Mouse (Mus musculus) adrenal gland, adult 18-20 months (tissue): Measurements from ENCODE around the gene Gm20708. TPM values are rescaled to one million over a fixed set of nuclear protein-coding genes. Genes with fewer than 3 reads are reported as not detected.
A peak's percentile ranks its signal among the peaks of the same experiment; 100 is the strongest.
"Not testable (repeated sequence)": the region's sequence is repeated elsewhere in the genome, so short reads cannot be mapped to it uniquely, and the experiment has no call there.

Experiments used
- DNase-seq, 2 experiments: peaks; one replicate each; pipeline ENCODE4 v3.0.0; 2021 to 2022; ENCODE audit warnings: low spot score in 2 of 2
- total RNA-seq, 2 experiments: library from RNA; stranded (reverse); gene quantifications; 1 replicate in 1 of 2; 2 replicates in 1 of 2; pipeline ENCODE4 v1.2.3; 2021

Gene Gm20708
- total RNA-seq, 2 experiments from 2014 or later, result 0.80 TPM; not detected in 1

- no peak for DNase-seq
Observed at GRCm38 (mm10) chr11:117830401-117830800, 20.9 kb downstream of the Gm20708 start.

GRCm38 (mm10) chr11:117832086-117832969 is 22.9 kb downstream of the Gm20708 start:
- DNase-seq, result peak; percentile 52 to 76

GRCm38 (mm10) chr11:117833509-117833908 is 24.0 kb downstream of the Gm20708 start:
- not testable (repeated sequence) for DNase-seq

DNA sequence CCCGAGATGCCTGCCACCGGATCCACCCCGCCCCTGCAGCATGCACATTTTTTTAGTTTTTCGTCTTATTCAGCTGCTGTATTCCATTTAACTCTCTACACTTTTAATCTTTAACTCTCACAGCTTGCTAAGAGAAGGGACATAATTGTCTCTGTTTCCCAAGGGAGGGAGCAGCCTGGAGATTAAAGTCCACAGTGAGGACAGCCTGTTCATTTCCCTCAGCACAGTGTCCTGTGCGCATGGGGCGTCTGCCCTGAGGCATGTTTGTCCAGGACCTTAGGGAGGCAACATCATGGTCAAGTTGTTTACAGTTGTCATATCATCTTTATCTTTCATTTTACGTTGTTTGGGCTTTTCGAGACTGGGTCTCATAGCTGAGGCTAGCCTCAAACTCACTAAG is 24.6 kb downstream of the Gm20708 start:
- DNase-seq, result no peak

DNA sequence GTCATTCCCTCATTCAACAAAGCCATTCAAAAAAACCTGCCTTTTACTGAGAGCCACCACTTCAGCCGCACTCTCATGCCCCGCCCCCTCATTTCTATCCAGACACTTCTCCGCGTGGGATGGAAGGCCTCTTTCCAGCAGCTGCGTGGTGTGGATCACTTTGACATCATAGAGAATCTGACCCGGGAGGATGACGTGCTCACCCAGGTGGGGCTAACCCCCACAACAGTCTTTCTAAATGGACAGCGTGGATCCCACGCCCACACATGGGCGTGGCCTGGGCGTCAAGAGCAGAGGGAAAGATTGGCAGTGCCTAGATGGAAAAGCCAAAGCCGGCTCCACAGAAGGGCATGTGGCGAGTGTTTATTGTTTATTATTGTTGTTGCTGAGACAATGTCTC is 26.8 kb downstream of the Gm20708 start:
- no peak for DNase-seq

DNA sequence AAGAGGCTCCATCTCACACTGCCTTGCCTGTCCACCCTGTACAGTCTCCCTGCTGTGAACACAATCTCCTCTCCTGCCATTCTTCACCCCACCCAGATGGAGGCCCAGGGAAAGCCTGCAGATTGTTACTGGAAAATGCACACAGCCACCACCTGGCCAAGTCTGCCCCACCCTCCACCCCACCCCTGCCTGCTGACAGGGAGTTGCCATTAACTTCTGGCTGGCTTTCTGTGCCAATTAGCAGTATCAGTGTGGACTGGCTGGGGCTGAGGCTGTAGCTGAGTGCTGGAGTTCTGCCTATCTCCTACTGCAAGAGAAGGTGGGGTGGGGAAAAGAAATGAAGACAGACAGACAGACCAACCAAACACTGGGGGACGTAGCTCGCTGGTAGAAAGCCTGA is 29.1 kb downstream of the Gm20708 start:
- no peak for DNase-seq

GRCm38 (mm10) chr11:117839021-117839420 is 29.6 kb downstream of the Gm20708 start:
- no peak for DNase-seq

DNA sequence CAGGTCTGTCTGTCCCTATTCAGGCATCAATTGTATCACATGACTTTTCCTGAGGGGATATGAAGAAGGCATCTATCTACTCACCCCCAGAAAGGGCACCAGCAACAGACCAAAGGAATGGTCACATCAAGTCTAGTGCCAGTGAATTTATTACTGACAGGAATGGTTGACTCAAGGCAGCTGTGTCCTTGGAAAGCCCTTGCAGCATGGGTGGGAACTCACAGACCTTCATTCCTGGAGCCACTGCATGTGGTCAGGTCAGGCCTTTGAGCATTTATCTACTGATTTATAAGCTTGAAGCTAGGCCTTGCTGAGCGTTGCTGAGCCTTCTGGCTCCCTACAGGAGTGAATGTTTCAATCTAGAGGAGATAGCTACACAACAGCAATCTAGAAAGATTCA is 31.4 kb downstream of the Gm20708 start:
- DNase-seq, result no peak

DNA sequence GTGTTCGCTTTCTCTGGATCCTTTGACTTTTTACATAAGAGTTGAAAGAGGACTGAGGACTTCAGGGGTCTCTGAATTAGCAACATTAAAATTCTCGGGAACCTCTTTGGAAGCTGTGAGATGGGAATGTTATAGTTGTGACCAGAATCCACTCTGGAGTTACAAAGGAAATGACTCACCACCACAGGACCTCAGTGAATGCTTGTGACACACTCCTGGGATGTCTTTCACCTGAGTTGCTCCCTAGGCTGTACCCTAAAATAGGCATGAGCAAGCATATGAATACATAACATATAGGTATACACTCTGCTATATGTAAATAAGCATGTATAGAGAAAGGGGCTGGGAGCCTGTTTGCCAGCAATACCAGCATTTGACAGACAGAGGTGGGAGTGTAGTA is 34.0 kb downstream of the Gm20708 start:
- DNase-seq, result no peak

DNA sequence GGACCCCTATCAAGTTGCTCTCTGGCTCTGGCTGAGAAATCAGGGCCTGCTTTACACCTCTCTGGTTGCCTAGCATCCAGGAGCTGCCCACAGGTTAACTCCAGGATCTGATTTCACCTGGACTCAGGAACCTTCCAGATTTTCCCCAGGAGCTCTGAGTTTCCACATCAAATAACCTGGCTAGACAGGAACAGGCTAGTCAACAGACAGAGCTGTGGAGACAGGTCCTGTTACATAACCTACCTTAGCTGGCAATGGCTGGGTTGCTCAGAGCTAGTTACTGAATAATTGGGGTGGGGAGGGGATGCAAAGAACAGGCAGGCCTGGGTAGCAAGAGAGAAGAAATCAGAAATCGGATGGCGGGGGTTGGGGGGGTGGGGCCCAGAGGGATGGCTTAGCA is 35.5 kb downstream of the Gm20708 start:
- no peak for DNase-seq

DNA sequence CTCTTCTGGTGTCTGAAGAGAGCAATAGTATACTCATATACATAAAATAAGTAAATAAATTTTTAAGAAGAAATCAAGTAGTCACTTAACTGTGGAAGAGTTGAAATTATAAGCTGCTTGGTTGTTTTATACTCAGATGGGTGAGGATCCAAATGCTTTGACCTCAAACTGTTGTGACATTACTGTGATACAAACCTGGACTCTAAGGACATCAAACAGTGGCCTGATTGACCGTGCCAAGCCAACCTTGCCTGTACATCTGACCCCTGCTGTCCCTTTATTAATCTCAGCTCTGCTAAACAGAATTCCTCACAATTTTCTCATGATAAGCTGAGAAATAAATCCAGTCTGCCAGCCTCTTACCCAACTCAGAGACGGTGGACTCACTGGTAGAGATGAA is 36.2 kb downstream of the Gm20708 start:
- DNase-seq, result no peak

GRCm38 (mm10) chr11:117846640-117847039 is 37.2 kb downstream of the Gm20708 start:
- DNase-seq, result no peak

- DNase-seq, result no peak
Observed at GRCm38 (mm10) chr11:117847593-117848215, 38.2 kb downstream of the Gm20708 start.

DNA sequence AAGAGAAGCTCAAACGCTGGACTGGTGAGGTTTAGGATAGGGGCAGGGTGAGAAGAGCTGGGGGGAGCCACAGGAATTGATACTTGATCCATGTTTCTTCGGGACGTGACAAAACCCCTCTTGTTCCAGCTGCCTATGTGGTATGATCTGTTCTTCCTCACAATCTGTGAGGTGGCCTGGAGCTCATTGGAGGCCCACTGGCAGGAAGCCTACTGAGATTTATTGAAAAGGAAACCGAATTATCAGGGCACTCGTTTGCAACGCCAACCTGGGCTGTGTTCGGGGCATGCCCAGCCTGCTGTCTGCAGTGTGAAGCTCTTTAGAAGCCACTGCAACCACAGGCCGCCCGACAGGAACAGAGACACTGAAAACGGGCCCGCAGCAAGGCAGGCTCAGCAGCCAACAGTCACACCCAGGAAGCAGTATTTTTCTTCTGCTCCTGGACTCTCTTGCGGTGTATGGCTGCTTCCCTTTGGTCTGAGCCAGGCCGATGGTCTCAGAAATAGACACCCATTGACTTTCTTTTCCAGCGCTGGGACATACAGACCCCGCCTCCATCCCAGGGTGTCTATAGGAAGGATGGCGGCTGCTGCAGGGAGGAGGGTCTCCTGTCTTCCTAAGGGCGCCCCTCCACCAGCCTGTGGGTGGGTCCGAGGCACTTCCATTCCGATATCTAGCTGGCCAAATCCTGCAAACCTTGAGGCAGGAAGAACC is 39.0 kb downstream of the Gm20708 start:
- peak in 1 of 2 experiments; percentile 39 for DNase-seq

GRCm38 (mm10) chr11:117848985-117849671 is 39.7 kb downstream of the Gm20708 start, which contains the start of gene Birc5:
TSS of gene Birc5 (plus strand) at chr11:117849251.
- DNase-seq, result peak; percentile 96 to 98

- no peak for DNase-seq
Observed at GRCm38 (mm10) chr11:117852875-117853274, 43.4 kb downstream of the Gm20708 start.

- DNase-seq, result no peak
Observed at GRCm38 (mm10) chr11:117854241-117854640, 44.8 kb downstream of the Gm20708 start.

DNA sequence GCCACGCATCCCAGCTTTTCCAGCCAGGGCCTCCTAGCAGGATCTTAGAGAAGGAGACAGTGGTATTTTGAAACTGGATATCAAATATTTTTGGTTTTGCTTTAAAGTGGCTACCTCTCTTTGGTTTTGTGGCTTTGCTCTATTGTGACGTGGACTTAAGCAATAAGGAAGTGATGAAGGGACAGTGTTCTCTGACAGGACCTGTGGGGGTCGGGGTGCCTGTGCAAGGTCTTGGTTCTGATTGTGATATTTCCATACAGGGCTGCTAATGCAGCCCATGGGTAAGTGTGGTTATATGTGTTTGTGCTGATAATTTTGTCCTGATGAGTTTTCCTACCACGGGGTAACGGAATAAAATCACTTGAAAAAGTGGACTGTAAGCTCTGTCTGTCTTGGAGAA is 45.9 kb downstream of the Gm20708 start:
- DNase-seq, result no peak

DNA sequence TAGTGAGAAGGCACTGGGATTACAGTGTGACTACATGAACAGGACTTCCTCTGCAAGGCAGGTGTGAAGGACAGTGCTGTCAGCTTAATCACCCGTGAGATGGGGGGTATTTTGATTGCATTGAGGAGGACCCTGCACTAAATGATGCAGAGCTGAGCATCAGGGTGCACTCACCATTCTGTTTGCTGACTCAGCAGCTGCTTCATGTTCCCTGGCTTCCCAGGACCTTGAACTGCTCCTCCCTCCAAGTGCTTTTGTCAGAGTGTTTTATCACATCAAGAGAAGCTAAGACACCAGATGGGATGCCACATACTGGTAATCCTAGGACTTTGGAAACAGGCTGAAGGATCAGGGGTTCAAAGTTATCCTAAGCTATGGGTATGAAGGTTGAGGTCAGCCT is 46.5 kb downstream of the Gm20708 start:
- no peak for DNase-seq

DNA sequence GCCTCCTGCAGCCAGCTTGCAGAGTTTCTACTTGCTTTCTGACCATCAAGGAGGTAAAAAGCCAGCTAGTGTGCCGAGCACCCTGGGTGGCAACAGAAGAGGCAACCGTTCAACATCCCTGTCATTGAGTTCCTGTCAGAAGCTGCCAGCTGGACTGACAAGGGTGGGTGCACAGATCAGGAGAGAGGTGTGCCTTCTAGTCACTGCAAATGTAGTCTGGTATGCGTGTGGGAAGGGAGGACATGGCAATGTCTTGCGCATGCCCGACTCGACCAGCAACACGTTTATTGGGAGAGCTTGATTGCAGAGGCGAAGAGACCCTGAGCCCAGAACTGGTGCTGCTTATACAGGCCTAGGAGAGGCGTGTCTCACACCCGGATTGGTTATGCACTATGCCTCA is 48.0 kb downstream of the Gm20708 start:
- DNase-seq, result no peak

DNA sequence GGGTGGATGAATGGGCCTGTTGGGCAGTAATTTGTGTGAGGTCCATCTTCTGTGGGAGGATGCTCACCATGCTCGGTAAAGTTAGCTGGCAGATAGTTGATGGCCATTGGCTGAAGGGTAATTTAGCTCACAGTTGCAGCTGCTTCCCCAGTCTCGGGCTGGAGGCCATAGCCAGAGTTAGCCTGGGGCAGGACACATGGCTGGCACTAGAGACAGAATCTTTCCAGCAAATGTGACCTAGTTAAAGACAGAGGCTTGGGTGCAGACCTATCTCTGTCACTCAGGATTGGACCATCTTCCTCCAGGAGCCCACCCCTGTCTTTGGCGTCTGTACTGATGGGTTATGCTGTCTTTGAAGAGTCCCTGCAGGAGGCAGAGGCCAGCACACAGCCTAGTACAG is 48.9 kb downstream of the Gm20708 start:
- DNase-seq, result no peak
